Mouse (Mus musculus) B cell, adult 62 days (primary cell): ENCODE data around the gene Ddx27. TPM values are rescaled to one million over a fixed set of nuclear protein-coding genes. Genes with fewer than 3 reads are reported as not detected.

Experiments used
- total RNA-seq: library from RNA; stranded (reverse); gene quantifications from 4 replicates; pipeline ENCODE4 v1.2.4, GENCODE M21; 2023

Gene Ddx27
- 91.5 to 110 TPM (median 97.4 TPM) in 4 replicates for total RNA-seq

GRCm38 (mm10) chr2:167014702-167015381 is at the start of gene Ddx27:
Gene Ddx27, plus strand, starts transcription at chr2:167015193.

DNA sequence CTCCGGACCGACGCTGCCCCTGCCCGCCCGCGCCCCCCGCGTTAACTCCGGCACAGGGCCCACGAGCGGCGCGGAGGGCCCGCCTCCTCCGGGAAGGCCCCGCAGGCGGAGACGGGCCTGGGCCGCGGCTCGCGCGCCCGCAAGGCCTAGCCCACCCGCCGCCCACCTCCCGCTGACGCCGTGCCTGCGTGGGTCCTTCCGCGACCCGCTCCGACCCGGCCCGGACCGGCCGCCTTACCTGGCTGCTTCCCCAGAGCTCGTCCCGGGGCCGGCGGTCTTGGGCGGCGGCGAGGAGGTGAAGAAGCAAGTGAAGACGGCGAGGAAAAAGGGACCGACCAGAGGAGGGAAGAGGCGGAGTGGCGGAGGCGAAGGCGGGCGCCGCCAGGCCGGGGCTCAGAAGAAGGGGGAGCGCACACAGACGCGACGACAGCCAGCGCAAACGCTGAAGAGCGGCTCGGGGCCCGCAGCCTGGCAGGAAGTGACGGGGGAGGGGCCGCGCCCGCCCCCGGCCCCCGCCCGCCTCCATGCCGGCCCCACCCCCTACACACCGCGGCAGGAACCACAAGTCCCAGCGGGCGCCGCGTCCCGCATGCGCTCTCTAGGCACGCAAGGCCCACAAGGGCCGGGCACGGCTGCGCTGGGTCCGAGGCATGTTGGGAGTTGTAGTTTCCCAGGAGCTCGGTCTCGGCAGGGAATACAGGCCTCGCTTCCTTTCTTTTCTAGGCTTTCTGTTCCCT is 19.0 kb upstream of the Ddx27 start, which contains the start of gene Stau1:
Gene Stau1 (minus strand): TSS at position 504 of the 737 bp plus-strand sequence.

GRCm38 (mm10) chr2:167062965-167063880 is 48.2 kb downstream of the Ddx27 start, which contains the start of gene Znfx1:
Gene Znfx1, minus strand, starts transcription at chr2:167063015.

Other genes starting within 250 kb of the Ddx27 start
- gene Trp53rkb, start 222.7 kb upstream of the Ddx27 start, total RNA-seq = 8.7 to 15.2 TPM (median 11.5 TPM) in 4 replicates
- 68.8 to 78.1 TPM (median 73.6 TPM) in 4 replicates for gene Arfgef2, start 209.6 kb upstream of the Ddx27 start, total RNA-seq
- 81.3 to 96.0 TPM (median 89.8 TPM) in 4 replicates for gene Cse1l, start 109.2 kb upstream of the Ddx27 start, total RNA-seq
- gene Stau1, start 18.9 kb upstream of the Ddx27 start, total RNA-seq = 68.6 to 79.5 TPM (median 75.2 TPM) in 4 replicates
- 60.2 to 63.7 TPM (median 62.6 TPM) in 4 replicates for gene Znfx1, start 47.8 kb downstream of the Ddx27 start, total RNA-seq
- 5.6 to 7.6 TPM (median 7.2 TPM) in 4 replicates for gene Kcnb1, start 175.0 kb downstream of the Ddx27 start, total RNA-seq
- 0.31 to 0.33 TPM in 2 of 4 replicates, not detected in the others for gene Ptgis, start 225.4 kb downstream of the Ddx27 start, total RNA-seq